Mouse (Mus musculus) heart, adult 2 months (tissue): ENCODE results near the gene Cyp20a1. TPM values are rescaled to one million over a fixed set of nuclear protein-coding genes. Genes with fewer than 3 reads are reported as not detected.
A peak's percentile ranks its signal among the peaks of the same experiment; 100 is the strongest.

ENCODE experiments used
- DNase-seq, 2 experiments: peaks; one replicate each; pipeline ENCODE4 v3.0.0; 2021
- H3K27ac ChIP-seq: fragments of 200-600 bp; 2 replicates; pipeline ENCODE4 v1.8.1; 2022
- H3K27me3 ChIP-seq: fragments of 200-500 bp; 2 replicates; pipeline ENCODE4 v1.6.1; 2012; ENCODE audit warnings: mild to moderate bottlenecking, low read length, inconsistent platforms, mixed read lengths; ENCODE audit not compliant: control insufficient read depth, insufficient read depth
- H3K36me3 ChIP-seq: fragments of 200-500 bp; 2 replicates; pipeline ENCODE4 v1.6.1; 2012; ENCODE audit warnings: low read length, inconsistent platforms; ENCODE audit not compliant: control insufficient read depth, insufficient read depth
- H3K4me1 ChIP-seq: fragments of 200-500 bp; 2 replicates; pipeline ENCODE4 v1.6.1; 2011; ENCODE audit warnings: low read length; ENCODE audit not compliant: control insufficient read depth, insufficient read depth
- H3K4me3 ChIP-seq: fragments of 200-600 bp; 2 replicates; pipeline ENCODE4 v1.8.1; 2022
- H3K79me2 ChIP-seq: fragments of 200-500 bp; replicated peaks from 2 replicates; pipeline ENCODE4 v1.6.1; 2012; ENCODE audit warnings: mild to moderate bottlenecking, inconsistent platforms, low read length, moderate library complexity, mixed read lengths; ENCODE audit not compliant: control insufficient read depth, insufficient read depth
- H3K9ac ChIP-seq: fragments of 200-500 bp; 2 replicates; pipeline ENCODE4 v1.6.1; 2012; ENCODE audit warnings: low read depth, mild to moderate bottlenecking, control low read depth, inconsistent platforms, low read length, mixed read lengths
- CTCF ChIP-seq: fragments of 200-600 bp; IDR thresholded peaks from 2 replicates; pipeline ENCODE4 v1.8.1; 2022; ENCODE audit warnings: antibody characterized with exemption, mild to moderate bottlenecking, moderate library complexity
- EP300 ChIP-seq: fragments of 200-500 bp; IDR thresholded peaks from 2 replicates; pipeline ENCODE4 v1.6.1; 2011; ENCODE audit warnings: low read depth, low read length, control low read depth; ENCODE audit not compliant: insufficient read depth
- POLR2A ChIP-seq: fragments of 200-500 bp; IDR thresholded peaks from 2 replicates; pipeline ENCODE4 v1.6.1; 2011; ENCODE audit warnings: mild to moderate bottlenecking, low read depth, low read length, control low read depth; ENCODE audit not compliant: insufficient read depth
- WGBS: fragments of 180-500 bp; shearing (Covaris S2); methylation state at CpG from one replicate; pipeline ENCODE4 v1.1.7; 2018; 5-methylcytosine and 5-hydroxymethylcytosine counted together
- intact Hi-C: fragments of 180-260 bp; cut with DNase I; formaldehyde crosslinking; loops from one replicate; pipeline ENCODE4 v1.15.1; 2025
- long read RNA-seq: library from polyadenylated mRNA; stranded (forward); transcript quantifications from one replicate; pipeline ENCODE4 v2.0.0, GENCODE M21; 2021
- polyA plus RNA-seq: library from polyadenylated mRNA; depleted of rRNA; stranded (reverse); fragments of >200 nt; gene quantifications from 2 replicates; pipeline ENCODE4 v1.2.3, GENCODE M21; 2012; rRNA removed
- total RNA-seq, 2 experiments: library from RNA; stranded (reverse); gene quantifications; 2 replicates each; pipeline ENCODE4 v1.2.3; 2021

The Cyp20a1 gene
- 1 to 10 TPM; 8.8 to 8.9 TPM for total RNA-seq
- 4.5 and 7.2 TPM in 2 replicates for polyA plus RNA-seq
- long read RNA-seq, transcript Cyp20a1-201 (13 exons, 2,223 nt) = major isoform, 9 of 11 reads
- long read RNA-seq, partial matches to known transcripts = 2 of 11 reads
- long read RNA-seq, other reads (novel, unspliced or antisense) = 0 of 11 reads

DNA sequence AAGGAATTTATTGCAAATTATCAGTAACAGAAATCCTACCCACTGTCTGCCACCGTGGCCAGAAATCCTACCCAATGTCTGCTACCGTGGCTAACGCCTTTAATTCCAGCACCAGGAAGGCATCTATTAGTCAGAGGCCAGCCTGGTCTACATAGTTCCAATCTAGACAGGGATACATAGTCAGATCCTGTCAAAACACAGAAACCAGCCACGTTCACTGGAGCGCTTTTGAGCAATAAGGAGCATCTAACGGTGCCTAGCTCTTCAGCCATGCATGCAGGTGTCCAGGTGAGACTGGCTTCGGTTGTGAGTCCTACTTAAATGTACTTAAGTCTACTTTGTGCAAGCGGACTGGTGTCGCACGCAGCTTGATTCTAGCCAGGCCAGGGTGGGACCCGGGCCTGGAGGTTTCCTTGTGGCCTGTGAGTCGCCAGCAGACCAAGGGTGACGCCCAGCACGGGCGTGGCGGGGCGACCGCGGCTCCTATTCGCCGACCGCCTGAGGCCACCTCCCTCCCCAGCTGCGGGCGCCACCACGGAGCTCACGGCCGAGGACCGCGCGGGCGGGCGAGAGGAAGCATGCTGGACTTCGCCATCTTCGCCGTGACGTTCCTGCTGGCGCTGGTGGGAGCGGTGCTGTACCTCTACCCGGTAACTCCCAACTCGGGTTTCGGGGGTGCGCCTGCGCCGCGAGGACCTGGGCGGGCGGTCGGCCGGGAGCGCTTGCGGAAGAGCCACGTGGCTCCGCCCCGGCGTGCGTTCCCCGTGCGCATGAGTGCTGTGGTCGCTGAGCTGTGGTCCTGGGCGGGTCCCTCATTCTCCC is at the start of gene Cyp20a1:
Cyp20a1 (plus strand) TSS at position 516 of the 822 bp plus-strand sequence.
- H3K36me3 ChIP-seq = no peaks in the 10 kb centered on the region
- peak within 1 kb of the TSS; percentile 75 for H3K4me3 ChIP-seq
- H3K79me2 ChIP-seq = no peaks in the 10 kb centered on the region
- intact Hi-C loops = loop anchor here (2.0 to 5.0 kb wide), 3 partner anchors 66 to 614 kb away; partner anchors contain the start of gene Abi2
- peak within 1 kb of the TSS; percentile 71 for H3K9ac ChIP-seq
- peak within 1 kb of the TSS; percentile 91 for H3K27ac ChIP-seq
- peak; percentile 92 to 96 for DNase-seq
- TF ChIP-seq POLR2A = peak; percentile 93
- 0 out of 2 replicates have a peak, but pooled peaks have one; percentile 10 for TF ChIP-seq CTCF
- no peak for TF ChIP-seq EP300
- H3K27me3 ChIP-seq = no peaks in the 10 kb centered on the region
- H3K4me1 ChIP-seq = peaks cover 2% of the 10 kb centered on the region; the same call in 1 of the 2 replicates
- WGBS = 1% methylated on average over 60 of the region's 60 CpGs

DNA sequence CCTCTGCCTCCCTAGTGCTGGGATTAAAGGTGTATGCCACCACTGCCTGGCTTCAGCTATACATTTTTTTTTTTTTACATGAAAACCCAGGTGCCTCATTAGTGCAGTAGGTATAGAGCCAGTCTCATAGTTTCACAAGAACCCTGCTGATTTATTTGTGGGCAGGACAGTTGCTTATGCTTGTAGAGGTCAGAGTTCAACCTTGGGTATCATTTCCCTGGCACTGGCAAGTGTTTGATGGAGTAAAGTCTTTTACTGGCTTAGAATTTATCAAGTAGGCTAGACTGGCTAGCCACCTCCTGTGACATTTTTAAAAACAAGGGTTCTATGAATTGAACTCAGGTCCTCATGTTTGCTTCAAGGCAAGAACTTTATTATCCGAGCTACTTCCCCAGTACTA is 49.2 kb upstream of the Cyp20a1 start:
- Histone ChIP-seq H3K27me3 (no peaks in the 10 kb centered on the region), H3K27ac (no peak overlapping the region), H3K9ac (no peak overlapping the region), H3K79me2 (no peaks in the 10 kb centered on the region), H3K4me1 (no peaks in the 10 kb centered on the region), H3K36me3 (peaks cover 4% of the 10 kb centered on the region), H3K4me3 (no peak overlapping the region)
- TF ChIP-seq EP300 = no peak
- TF ChIP-seq POLR2A = no peak
- TF ChIP-seq CTCF = no peak
- intact Hi-C loops = no loop called here
- WGBS = 67% methylated on average over 1 of the region's 1 CpGs
- no peak for DNase-seq

DNA sequence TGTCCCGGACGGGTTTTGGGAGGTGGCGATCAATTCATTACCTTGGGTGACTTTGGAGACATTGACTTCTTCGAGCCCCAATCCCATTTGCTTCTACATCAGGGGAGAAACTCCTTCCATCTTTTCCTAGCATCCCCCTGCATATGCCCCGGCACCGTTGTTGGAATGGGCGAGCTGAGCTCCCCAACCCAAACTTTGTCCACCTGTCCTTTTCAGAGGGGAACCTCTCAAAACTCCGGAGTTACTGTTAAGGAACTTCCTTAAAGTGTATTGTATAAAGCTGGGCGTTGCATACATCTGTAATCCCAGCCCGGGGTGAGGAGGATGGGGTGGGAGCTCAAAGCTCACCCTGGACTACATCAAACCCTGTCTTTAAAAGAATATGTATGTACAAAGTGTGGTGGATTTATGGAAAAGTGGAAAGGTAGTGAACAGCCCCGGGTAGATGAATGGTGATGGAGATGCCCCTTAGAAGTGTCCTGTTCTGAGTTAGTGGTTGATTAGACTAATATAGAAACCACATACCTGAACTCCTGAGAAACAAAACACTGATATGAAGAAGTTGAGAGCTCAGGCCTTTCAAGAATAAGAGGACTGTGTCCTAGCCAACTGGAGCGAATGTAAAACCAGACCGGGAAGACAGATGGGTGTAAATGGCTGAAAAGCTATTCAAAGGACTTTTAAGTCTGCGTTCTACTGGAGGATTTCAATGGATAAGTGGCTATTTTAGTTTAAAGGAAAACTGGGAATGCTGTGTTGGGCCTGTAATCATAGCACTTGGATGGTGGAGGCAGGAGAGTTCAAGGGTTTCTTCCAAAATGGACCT is 720 bp downstream of the Cyp20a1 start:
- H3K4me3 ChIP-seq = peak overlapping the region; percentile 75
- no peaks in the 10 kb centered on the region for H3K36me3 ChIP-seq
- H3K4me1 ChIP-seq = peaks cover 2% of the 10 kb centered on the region; the same call in 1 of the 2 replicates
- H3K27ac ChIP-seq = peak overlapping the region; percentile 91
- DNase-seq = no peak
- H3K27me3 ChIP-seq = no peaks in the 10 kb centered on the region
- peak overlapping the region; percentile 71 for H3K9ac ChIP-seq
- WGBS = 8% methylated on average over 14 of the region's 14 CpGs
- no peaks in the 10 kb centered on the region for H3K79me2 ChIP-seq
- intact Hi-C loops = loop anchor here (2.0 to 5.0 kb wide), 3 partner anchors 65 to 613 kb away; partner anchors contain the start of gene Abi2
- TF ChIP-seq EP300 (no peak), POLR2A (no peak; the same call in 1 of the 2 replicates), CTCF (no peak)

DNA sequence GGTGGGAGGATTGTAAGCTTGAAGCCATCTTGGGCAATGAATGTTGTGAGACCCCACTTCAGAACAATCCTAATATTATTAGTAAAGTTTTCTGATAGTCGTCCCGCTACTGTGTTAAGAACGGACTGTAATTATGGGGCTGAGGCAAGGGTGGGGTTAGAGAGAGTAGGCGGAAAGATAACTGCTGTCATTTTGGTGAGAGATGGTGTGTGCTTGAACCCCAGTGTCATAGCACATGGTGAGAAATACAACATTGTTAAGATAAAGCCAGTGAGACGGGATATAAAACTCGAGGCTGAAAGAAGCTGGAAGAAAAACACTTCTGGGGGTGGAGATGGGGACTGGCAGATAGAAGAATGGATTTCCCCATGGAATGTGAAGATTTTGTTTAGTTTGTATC is 1.5 kb downstream of the Cyp20a1 start:
- Histone ChIP-seq H3K4me1 (peaks cover 2% of the 10 kb centered on the region; the same call in 1 of the 2 replicates), H3K79me2 (no peaks in the 10 kb centered on the region), H3K27me3 (no peaks in the 10 kb centered on the region), H3K4me3 (no peak overlapping the region), H3K36me3 (no peaks in the 10 kb centered on the region), H3K9ac (no peak overlapping the region), H3K27ac (no peak overlapping the region)
- intact Hi-C loops = loop anchor here (5.0 kb wide), 2 partner anchors 518 to 613 kb away; no protein-coding TSS in a partner anchor
- DNase-seq = no peak
- TF ChIP-seq CTCF = no peak
- TF ChIP-seq EP300 = no peak
- 57% methylated on average over 6 of the region's 6 CpGs for WGBS

DNA sequence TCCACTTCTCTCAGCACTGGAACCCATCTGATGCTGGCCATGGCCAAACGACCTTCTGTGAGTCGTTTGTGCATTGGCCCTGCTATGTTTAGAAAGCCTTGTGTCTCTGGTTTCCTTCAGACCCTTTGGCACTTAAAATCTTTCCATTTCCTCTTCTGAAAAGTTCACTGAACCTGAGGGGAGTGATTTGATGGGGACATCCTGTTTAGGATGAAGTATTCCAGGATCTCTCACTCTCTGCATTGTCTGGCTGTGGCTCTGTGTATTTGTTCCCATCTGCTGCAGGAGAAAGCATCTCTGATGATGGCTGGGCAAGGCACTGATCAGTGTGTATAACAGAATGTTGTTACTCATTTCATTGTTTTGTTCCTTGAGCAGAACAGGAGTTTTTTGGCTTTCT is 2.6 kb downstream of the Cyp20a1 start:
- Histone ChIP-seq H3K27ac (no peak overlapping the region), H3K4me1 (peaks cover 2% of the 10 kb centered on the region; the same call in 1 of the 2 replicates), H3K27me3 (no peaks in the 10 kb centered on the region), H3K9ac (no peak overlapping the region), H3K36me3 (no peaks in the 10 kb centered on the region), H3K4me3 (no peak overlapping the region), H3K79me2 (no peaks in the 10 kb centered on the region)
- no peak for TF ChIP-seq CTCF
- DNase-seq = no peak
- 7% methylated on average over 2 of the region's 2 CpGs for WGBS
- intact Hi-C loops = no loop called here
